Comparison of ENCODE assay signal across 30 mouse cellular contexts in the genomic region with DNA sequence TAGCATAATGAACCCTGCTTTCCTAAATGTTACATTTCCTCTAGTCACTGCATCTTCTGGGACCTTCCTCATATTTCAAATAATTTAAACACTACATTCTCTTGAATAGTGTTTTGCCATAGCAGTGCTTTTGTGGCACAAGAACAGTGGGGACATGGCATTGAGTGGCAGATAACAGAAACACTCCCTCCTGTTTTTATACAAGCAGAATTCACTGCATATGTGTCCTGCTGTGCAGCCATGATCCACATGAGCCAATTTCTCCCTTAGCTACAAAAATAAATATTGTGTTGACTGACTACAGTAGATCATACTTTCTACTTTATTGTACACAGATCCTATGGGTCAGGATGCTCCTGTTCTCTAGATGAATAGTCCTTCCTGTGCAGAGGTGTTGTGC.
DNase-seq lines count a peak whose midpoint lies in the region; ATAC-seq lines count a peak whose summit lies in the region.
"Had no signal": no experiment of that assay in that cellular context is flagged by ENCODE, and none has a peak within 500 bp of the region (broad histone marks: within the 10 kb centered on the region; RNA-seq: fewer than 3 reads in every experiment).

No protein-coding gene starts in this region.

- no peak overlapping the region for H3K9ac ChIP-seq in hindbrain, embryonic 12.5 days
- H3K9ac ChIP-seq in neural tube, embryonic 13.5 days: no peak overlapping the region
- no peak overlapping the region for H3K9ac ChIP-seq in forebrain, embryonic 16.5 days (replicated peaks; ENCODE audit: low read depth, low read length)
- H3K9ac ChIP-seq in kidney, embryonic 15.5 days: no peak overlapping the region
- H3K9ac ChIP-seq: embryonic facial prominence, embryonic 15.5 days; heart, embryonic 12.5 days; intestine, embryonic 15.5 days; limb, embryonic 15.5 days; liver, embryonic 13.5 days had no signal

- H3K27me3 ChIP-seq in hindbrain, embryonic 12.5 days: no peaks in the 10 kb centered on the region
- no peaks in the 10 kb centered on the region for H3K27me3 ChIP-seq in hindbrain, embryonic 10.5 days (ENCODE audit: insufficient read depth, poor library complexity, severe bottlenecking)
- H3K27me3 ChIP-seq in neural tube, embryonic 13.5 days: no peaks in the 10 kb centered on the region
- no peaks in the 10 kb centered on the region for H3K27me3 ChIP-seq in forebrain, embryonic 16.5 days (replicated peaks; ENCODE audit: control insufficient read depth, insufficient read depth, low read length)
- H3K27me3 ChIP-seq in kidney, embryonic 15.5 days: no peaks in the 10 kb centered on the region
- H3K27me3 ChIP-seq: embryonic facial prominence, embryonic 15.5 days; heart, embryonic 12.5 days; intestine, embryonic 15.5 days; limb, embryonic 15.5 days; liver, embryonic 13.5 days; megakaryocyte, embryonic 14.5 days had no signal

- no peak for DNase-seq in hindbrain, embryonic 10.5 days (ENCODE audit: low spot score)
- no peak for DNase-seq in neural tube, embryonic 10.5 days (ENCODE audit: extremely low spot score, low spot score)
- DNase-seq: adrenal gland, postnatal 36 days; B cell, adult 2 months; cerebellum, adult 18-20 months; gastrocnemius, postnatal 25 days; heart, adult 18-20 months; heart, postnatal 4 days; kidney, adult 2 months; kidney, postnatal 10 days; liver, embryonic 13.5 days; lung, adult 18-20 months; lung, postnatal 4 days; right cerebral cortex, adult 18-20 months; spleen, adult 18-20 months; thymus, postnatal 14 days had no signal

- ATAC-seq in hindbrain, embryonic 12.5 days (ENCODE audit: low FRiP score): 0 out of 2 replicates have a peak, but pooled peaks have one; percentile 8
- ATAC-seq in neural tube, embryonic 13.5 days (ENCODE audit: low read depth): 0 out of 2 replicates have a peak, but pooled peaks have one; percentile 36
- ATAC-seq in forebrain, embryonic 16.5 days: peak; percentile 79
- no peak for ATAC-seq in kidney, embryonic 15.5 days (replicated peaks; ENCODE audit: low FRiP score)
- no peak for ATAC-seq in granulocyte monocyte progenitor cell, adult 5-6 weeks (replicated peaks; ENCODE audit: poor library complexity, severe bottlenecking)
- ATAC-seq: hindbrain, embryonic 16.5 days; intestine, embryonic 15.5 days; lung, postnatal 0 days had no signal

- H3K4me1 ChIP-seq in hindbrain, embryonic 12.5 days: no peaks in the 10 kb centered on the region
- H3K4me1 ChIP-seq in hindbrain, embryonic 10.5 days (replicated peaks): no peaks in the 10 kb centered on the region
- peaks cover 13% of the 10 kb centered on the region for H3K4me1 ChIP-seq in neural tube, embryonic 13.5 days (replicated peaks)
- peaks cover 10% of the 10 kb centered on the region for H3K4me1 ChIP-seq in forebrain, embryonic 16.5 days (replicated peaks; ENCODE audit: control insufficient read depth, insufficient read depth, low read length)
- no peaks in the 10 kb centered on the region for H3K4me1 ChIP-seq in kidney, embryonic 15.5 days
- H3K4me1 ChIP-seq: embryonic facial prominence, embryonic 10.5 days; embryonic facial prominence, embryonic 15.5 days; heart, embryonic 12.5 days; intestine, embryonic 15.5 days; limb, embryonic 10.5 days; limb, embryonic 15.5 days; liver, embryonic 13.5 days; megakaryocyte, embryonic 14.5 days had no signal

- H3K4me2 ChIP-seq in hindbrain, embryonic 12.5 days (replicated peaks): no peak overlapping the region
- H3K4me2 ChIP-seq in neural tube, embryonic 13.5 days: no peak overlapping the region
- H3K4me2 ChIP-seq in forebrain, embryonic 16.5 days (ENCODE audit: low read length): no peak overlapping the region
- H3K4me2 ChIP-seq in kidney, embryonic 15.5 days: no peak overlapping the region
- H3K4me2 ChIP-seq: embryonic facial prominence, embryonic 15.5 days; heart, embryonic 12.5 days; intestine, embryonic 15.5 days; limb, embryonic 15.5 days; liver, embryonic 13.5 days had no signal

- H3K27ac ChIP-seq in hindbrain, embryonic 12.5 days: no peak overlapping the region
- H3K27ac ChIP-seq in hindbrain, embryonic 10.5 days: no peak overlapping the region
- peak overlapping the region; percentile 61 for H3K27ac ChIP-seq in neural tube, embryonic 13.5 days (replicated peaks)
- peak overlapping the region; percentile 33 for H3K27ac ChIP-seq in forebrain, embryonic 16.5 days (ENCODE audit: low read length)
- H3K27ac ChIP-seq in kidney, embryonic 15.5 days: no peak overlapping the region
- H3K27ac ChIP-seq: embryonic facial prominence, embryonic 10.5 days; embryonic facial prominence, embryonic 15.5 days; intestine, embryonic 15.5 days; limb, embryonic 10.5 days; limb, embryonic 15.5 days; liver, embryonic 13.5 days had no signal

- no peak overlapping the region for H3K4me3 ChIP-seq in hindbrain, embryonic 12.5 days
- H3K4me3 ChIP-seq in hindbrain, embryonic 10.5 days: no peak overlapping the region
- H3K4me3 ChIP-seq in neural tube, embryonic 13.5 days: no peak overlapping the region
- no peak overlapping the region for H3K4me3 ChIP-seq in forebrain, embryonic 16.5 days (replicated peaks; ENCODE audit: low read length)
- no peak overlapping the region for H3K4me3 ChIP-seq in kidney, embryonic 15.5 days (replicated peaks)
- H3K4me3 ChIP-seq: embryonic facial prominence, embryonic 10.5 days; embryonic facial prominence, embryonic 15.5 days; heart, embryonic 12.5 days; intestine, embryonic 15.5 days; limb, embryonic 10.5 days; limb, embryonic 15.5 days; liver, embryonic 13.5 days; megakaryocyte, embryonic 14.5 days had no signal

- no peaks in the 10 kb centered on the region for H3K36me3 ChIP-seq in hindbrain, embryonic 12.5 days
- no peaks in the 10 kb centered on the region for H3K36me3 ChIP-seq in hindbrain, embryonic 10.5 days
- H3K36me3 ChIP-seq in neural tube, embryonic 13.5 days: no peaks in the 10 kb centered on the region
- no peaks in the 10 kb centered on the region for H3K36me3 ChIP-seq in forebrain, embryonic 16.5 days (ENCODE audit: control insufficient read depth, insufficient read depth)
- no peaks in the 10 kb centered on the region for H3K36me3 ChIP-seq in kidney, embryonic 15.5 days
- H3K36me3 ChIP-seq: embryonic facial prominence, embryonic 10.5 days; embryonic facial prominence, embryonic 15.5 days; heart, embryonic 12.5 days; intestine, embryonic 15.5 days; limb, embryonic 10.5 days; limb, embryonic 15.5 days; liver, embryonic 13.5 days had no signal

- no peaks in the 10 kb centered on the region for H3K9me3 ChIP-seq in hindbrain, embryonic 12.5 days (replicated peaks)
- H3K9me3 ChIP-seq in hindbrain, embryonic 10.5 days: no peaks in the 10 kb centered on the region
- no peaks in the 10 kb centered on the region for H3K9me3 ChIP-seq in neural tube, embryonic 13.5 days
- no peaks in the 10 kb centered on the region for H3K9me3 ChIP-seq in forebrain, embryonic 16.5 days (ENCODE audit: control insufficient read depth, low read length)
- no peaks in the 10 kb centered on the region for H3K9me3 ChIP-seq in kidney, embryonic 15.5 days (replicated peaks)
- H3K9me3 ChIP-seq: embryonic facial prominence, embryonic 10.5 days; embryonic facial prominence, embryonic 15.5 days; heart, embryonic 12.5 days; intestine, embryonic 15.5 days; limb, embryonic 10.5 days; limb, embryonic 15.5 days; liver, embryonic 13.5 days; megakaryocyte, embryonic 14.5 days had no signal

Comparison
In these comparisons a context has a peak if more than half of its experiments do, and no peak if none do; other contexts are left out.
1. ATAC-seq: peak in hindbrain, embryonic 12.5 days (single experiment), neural tube, embryonic 13.5 days (single experiment) and forebrain, embryonic 16.5 days (single experiment); none in kidney, embryonic 15.5 days (single experiment) and granulocyte monocyte progenitor cell, adult 5-6 weeks (single experiment).
2. H3K27ac ChIP-seq: peak in neural tube, embryonic 13.5 days (single experiment) and forebrain, embryonic 16.5 days (single experiment); none in hindbrain, embryonic 12.5 days (single experiment), hindbrain, embryonic 10.5 days (single experiment) and kidney, embryonic 15.5 days (single experiment).